Mouse (Mus musculus): ENCODE measurements at regions not wholly inside any gene's neighbourhood (a gene's known extent, or its start where the extent isn't known, plus 50 kb on each side); places are given as distances from the start of the nearest gene placed in this dataset.

- DNase-seq: no peak
These were observed 605.2 kb upstream of the Tle4 start for GRCm38 (mm10) chr19:15203039-15203438.

GRCm38 (mm10) chr19:15201262-15201661 is 603.4 kb upstream of the Tle4 start:
- DNase-seq: no peak

GRCm38 (mm10) chr19:15200792-15201191 is 602.9 kb upstream of the Tle4 start:
- DNase-seq: no peak

- no peak for DNase-seq
These were observed 602.5 kb upstream of the Tle4 start for GRCm38 (mm10) chr19:15200361-15200760.

- no peak for DNase-seq
These were observed 601.8 kb upstream of the Tle4 start for GRCm38 (mm10) chr19:15199692-15200091.

- no peak for DNase-seq
These were observed 577.4 kb upstream of the Tle4 start for GRCm38 (mm10) chr19:15175221-15175620.

- DNase-seq: no peak
These were observed 575.5 kb upstream of the Tle4 start for GRCm38 (mm10) chr19:15173301-15173700.

GRCm38 (mm10) chr19:15167184-15167583 is 569.3 kb upstream of the Tle4 start:
- DNase-seq: no peak

- DNase-seq: no peak
These were observed 562.8 kb upstream of the Tle4 start for GRCm38 (mm10) chr19:15160641-15161040.

GRCm38 (mm10) chr19:15158653-15159052 is 560.8 kb upstream of the Tle4 start:
- DNase-seq: peak; percentile 57

- DNase-seq: no peak
These were observed 560.3 kb upstream of the Tle4 start for GRCm38 (mm10) chr19:15158177-15158576.

- DNase-seq: no peak
These were observed 556.8 kb upstream of the Tle4 start for GRCm38 (mm10) chr19:15154693-15155092.

GRCm38 (mm10) chr19:15146325-15146724 is 548.5 kb upstream of the Tle4 start:
- no peak for DNase-seq

- DNase-seq: no peak
These were observed 529.3 kb upstream of the Tle4 start for GRCm38 (mm10) chr19:15127122-15127521.

- DNase-seq: no peak
These were observed 510.7 kb upstream of the Tle4 start for GRCm38 (mm10) chr19:15108441-15109026.

- DNase-seq: no peak
These were observed 497.2 kb upstream of the Tle4 start for GRCm38 (mm10) chr19:15095054-15095453.

GRCm38 (mm10) chr19:15093534-15093933 is 495.7 kb upstream of the Tle4 start:
- DNase-seq: no peak

GRCm38 (mm10) chr19:15080638-15081037 is 482.8 kb upstream of the Tle4 start:
- no peak for DNase-seq

- no peak for DNase-seq
These were observed 459.9 kb upstream of the Tle4 start for GRCm38 (mm10) chr19:15057801-15058200.

- no peak for DNase-seq
These were observed 455.8 kb upstream of the Tle4 start for GRCm38 (mm10) chr19:15053582-15054141.

- DNase-seq: no peak
These were observed 454.9 kb upstream of the Tle4 start for GRCm38 (mm10) chr19:15052642-15053239.

GRCm38 (mm10) chr19:15047896-15048295 is 450.0 kb upstream of the Tle4 start:
- no peak for DNase-seq

- no peak for DNase-seq
These were observed 449.5 kb upstream of the Tle4 start for GRCm38 (mm10) chr19:15047306-15047868.

- DNase-seq: peak; percentile 66
These were observed 437.7 kb upstream of the Tle4 start for GRCm38 (mm10) chr19:15035554-15035953.
